Mouse (Mus musculus) testis, postnatal 14 days (tissue): Measurements from ENCODE around the gene Gse1.

Experiments
- DNase-seq: peaks from one replicate; pipeline ENCODE4 v3.0.0; 2021; ENCODE audit warnings: low spot score

Gene Gse1

DNA sequence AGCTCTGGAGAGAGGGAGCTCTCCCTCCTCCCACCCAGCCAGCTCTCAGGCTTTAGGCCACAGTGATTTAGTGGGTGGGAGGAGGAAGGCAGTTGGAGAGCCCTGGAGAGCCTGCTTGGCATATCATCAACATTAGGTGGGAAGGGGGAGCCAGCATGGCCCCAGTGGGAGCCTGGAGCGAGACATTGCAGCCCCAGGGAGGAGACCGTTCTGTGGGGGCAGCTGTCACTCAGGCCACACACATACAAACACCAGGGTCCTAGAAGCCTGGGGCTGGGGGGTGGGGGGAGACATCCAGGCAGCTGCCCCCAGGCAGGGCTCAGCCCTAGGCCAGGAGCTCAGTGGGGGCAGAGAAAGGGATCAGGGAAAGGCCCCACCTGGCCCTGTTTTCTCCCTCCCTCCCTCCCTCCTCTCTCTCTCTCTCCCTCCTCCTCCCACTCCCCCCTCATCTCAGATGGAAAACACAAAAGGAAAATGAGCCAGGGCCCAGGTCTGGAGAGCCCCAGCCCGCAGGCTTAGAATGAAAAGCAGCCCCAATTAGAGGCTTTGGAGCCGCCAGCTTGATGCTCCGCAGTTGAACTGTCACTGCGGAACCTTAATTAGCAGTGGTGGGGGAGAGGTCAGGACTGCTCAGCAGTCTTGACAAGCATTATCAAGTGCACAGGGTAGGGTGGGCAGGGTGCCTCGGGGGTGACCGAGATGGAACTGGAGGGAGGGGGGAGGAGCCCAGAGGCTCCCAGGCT lies 197.1 kb downstream of the Gse1 start:
- DNase-seq, result no peak

DNA sequence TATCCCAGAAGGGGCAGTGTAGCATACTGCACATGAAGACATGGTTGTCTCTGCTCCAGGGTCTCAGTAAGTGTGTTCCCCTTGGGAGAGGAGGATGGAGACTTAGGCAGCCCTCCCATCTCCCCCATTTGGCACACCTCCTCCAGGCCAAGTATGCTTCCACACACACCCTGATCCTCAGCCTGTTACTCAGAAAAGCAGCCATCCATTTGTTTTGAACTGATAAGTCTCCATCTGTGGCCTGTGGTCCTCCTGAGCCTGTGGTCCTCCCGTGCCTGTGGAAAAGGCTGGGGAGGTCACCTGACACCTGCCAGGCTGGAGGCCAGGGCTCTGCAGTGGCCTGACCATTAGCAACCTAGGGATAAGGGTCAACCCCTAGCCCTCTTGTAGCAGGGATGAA lies 197.8 kb downstream of the Gse1 start:
- no peak for DNase-seq

GRCm38 (mm10) chr8:120426622-120427385 lies 198.5 kb downstream of the Gse1 start:
- DNase-seq, result no peak

- no peak for DNase-seq
These were observed 200.2 kb downstream of the Gse1 start for GRCm38 (mm10) chr8:120428492-120428891.

DNA sequence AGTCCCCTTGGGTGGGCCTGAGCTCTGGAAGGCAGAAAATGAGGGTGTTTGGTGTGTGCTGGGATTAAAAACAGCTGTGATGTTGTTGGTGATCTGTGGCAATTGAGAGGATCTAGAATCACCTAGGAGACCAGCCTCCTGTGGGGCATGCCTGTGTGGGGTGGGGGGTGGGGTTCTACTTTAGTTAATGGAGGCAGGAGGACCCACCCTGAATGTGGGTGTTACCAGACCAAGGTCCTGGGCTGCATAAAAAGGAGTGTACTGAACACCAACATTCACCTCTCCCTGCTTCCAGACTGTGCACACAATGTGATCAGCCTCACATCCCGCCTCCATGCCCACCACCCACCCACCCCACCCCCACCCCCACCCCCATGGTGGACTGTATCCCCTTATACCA lies 200.9 kb downstream of the Gse1 start:
- DNase-seq, result no peak

GRCm38 (mm10) chr8:120431042-120431441 lies 202.8 kb downstream of the Gse1 start:
- DNase-seq, result no peak

GRCm38 (mm10) chr8:120432438-120432837 lies 204.2 kb downstream of the Gse1 start:
- no peak for DNase-seq

DNA sequence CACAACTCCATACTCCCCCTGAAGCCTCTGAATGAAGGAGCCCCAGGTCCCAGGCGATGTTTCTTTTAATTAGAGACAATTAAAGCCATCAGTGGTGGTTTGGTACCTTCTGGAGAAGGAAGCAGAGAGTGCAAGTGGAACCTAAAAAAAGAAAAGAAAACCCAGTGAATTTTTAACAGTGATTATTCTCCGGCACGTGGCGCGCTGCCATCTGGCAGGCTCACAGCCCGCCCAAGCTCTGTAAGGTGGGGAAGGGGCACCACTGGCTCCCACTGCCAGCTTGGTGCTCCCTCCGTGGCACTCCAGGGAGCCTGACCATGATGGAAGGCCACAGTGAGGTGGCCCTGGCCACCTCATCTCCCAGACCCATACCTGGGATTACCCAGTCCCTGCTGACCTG lies 204.9 kb downstream of the Gse1 start:
- DNase-seq, result no peak

DNA sequence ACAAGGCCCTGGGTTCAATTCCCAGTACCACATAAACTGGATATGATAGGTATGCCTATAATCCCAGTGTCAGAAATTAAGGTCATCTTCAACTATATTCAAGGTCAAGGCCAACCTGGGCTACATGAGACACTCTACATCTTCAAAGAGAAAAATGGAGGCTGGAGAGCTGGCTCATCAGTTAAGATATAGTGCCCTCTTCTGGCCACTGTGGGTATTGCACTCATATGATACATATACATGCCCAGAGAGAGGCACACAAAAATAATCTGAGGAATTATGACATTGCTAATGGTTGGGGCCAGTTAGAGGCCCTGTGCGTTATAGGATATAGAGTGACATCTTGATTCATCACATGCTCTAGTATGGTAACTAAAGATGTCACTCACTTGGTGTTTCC lies 205.5 kb downstream of the Gse1 start:
- no peak for DNase-seq

DNA sequence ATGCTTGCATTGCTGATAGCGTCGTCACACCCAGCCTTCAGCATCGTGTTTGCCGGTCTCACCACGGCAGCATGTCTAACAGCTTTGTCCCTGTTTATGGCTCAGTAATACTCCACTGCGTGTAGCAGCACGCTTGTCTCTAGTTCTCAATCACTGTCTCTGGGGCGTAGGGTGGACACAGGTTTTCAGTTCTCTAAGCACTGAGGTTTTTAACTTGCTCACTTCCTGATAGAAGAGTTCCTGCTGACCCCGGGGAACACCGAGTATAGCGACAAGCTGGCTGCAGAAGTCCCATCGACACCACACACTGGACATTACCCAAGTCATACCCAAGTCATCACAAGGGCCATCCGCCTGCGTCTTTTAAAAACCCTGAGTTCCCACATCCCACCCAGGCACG lies 207.5 kb downstream of the Gse1 start:
- no peak for DNase-seq

GRCm38 (mm10) chr8:120436491-120437030 lies 208.3 kb downstream of the Gse1 start:
- no peak for DNase-seq

DNA sequence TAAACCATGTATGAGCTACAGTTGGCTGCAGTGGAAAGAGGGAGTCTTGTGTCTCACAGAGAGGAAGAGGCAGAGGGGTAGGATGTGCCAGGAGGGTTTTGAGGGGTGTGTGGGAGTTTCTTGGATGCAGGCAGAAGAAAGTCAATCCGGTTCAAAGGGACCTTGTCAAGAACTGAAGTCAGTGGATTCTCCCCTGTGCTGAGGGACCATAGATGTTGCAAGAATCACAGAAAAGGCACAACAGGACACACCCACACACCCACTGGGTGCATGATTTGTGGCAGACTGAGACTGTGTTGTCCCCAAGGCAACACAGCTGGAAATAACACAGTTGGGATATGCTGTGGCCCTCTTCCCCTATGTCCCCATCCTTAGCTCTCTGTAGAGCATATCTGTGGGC lies 209.0 kb downstream of the Gse1 start:
- no peak for DNase-seq

GRCm38 (mm10) chr8:120437666-120438395 lies 209.6 kb downstream of the Gse1 start:
- DNase-seq, result peak; percentile 38

DNA sequence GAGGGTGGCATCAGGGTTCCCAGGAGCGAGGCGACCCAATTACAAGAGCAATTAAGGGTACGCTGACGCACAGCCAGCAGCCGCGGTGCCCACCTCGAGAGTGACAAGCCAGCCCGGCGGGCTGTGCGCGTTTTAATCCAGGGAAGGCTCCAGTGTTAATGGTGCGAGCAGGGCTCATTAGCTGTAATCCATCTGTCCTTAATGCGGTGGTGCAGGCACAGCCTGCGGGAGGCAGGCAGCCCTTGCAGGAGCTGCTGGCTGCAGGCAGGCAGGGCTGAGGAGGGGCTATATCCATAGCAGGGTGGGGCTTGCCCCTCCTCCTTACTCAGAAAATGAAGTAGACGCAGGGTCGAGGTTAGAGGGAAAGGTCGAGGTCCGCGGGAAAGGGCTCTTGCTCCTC lies 211.1 kb downstream of the Gse1 start:
- no peak for DNase-seq

DNA sequence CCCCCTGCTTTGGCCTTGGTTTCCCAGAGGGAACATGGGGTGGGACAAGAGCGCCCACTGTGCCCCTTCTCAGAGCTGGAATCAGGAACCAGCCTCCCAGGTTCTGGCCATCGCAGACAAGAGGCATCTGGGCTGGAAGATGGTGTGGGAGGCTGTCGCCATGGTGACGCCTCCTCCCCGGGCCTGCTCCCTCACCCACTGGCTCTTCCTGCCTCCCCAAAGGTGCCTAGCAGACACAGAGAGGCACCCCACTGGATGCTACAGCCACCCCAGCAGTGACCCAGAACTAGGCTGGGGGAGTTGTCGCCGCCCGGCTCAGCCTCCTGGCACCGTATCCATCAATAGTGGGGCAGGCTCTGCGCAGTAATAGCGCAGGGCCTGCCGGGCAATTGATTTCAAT lies 212.5 kb downstream of the Gse1 start:
- DNase-seq, result no peak

DNA sequence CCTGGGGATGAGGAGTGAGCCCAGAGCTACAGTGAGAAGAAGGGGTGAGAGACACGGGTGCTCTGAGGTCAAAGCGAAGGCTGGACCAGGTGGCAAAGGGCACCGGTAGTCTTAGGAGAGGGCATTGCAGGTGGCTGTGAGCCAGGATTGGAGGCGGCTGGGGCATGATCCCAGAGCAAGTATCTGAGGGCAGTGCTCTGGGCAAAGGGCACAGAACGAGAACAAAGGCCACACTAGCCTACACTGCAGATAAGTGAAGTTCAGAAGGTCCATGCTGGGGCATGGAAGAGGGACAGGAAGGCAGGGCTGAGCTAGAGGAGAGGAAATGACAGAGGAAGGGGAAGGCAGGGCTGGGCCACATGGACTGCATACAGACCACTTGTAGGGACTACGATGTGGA lies 213.4 kb downstream of the Gse1 start:
- DNase-seq, result no peak

GRCm38 (mm10) chr8:120442306-120443003 lies 214.2 kb downstream of the Gse1 start:
- no peak for DNase-seq

- DNase-seq, result no peak
These were observed 217.0 kb downstream of the Gse1 start for GRCm38 (mm10) chr8:120445249-120445648.

DNA sequence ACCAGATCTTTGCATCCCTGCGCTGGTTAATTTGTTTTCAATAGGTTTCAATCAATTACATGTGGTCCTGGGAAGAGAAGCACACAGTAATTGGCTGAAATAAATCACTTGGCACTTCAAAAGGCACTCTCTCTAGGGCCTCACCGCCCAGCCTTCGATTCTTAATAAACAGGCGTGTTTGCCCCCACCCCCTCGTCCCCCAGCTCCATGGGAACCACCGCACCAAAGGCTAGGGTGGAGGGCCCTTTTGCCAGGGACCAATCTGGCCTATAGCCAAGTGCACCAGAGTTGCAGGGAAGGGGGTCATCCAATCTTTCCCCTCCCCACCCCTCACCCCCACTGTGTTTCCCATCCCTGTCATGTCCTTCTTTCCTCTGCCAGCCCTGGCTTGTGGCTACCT lies 219.9 kb downstream of the Gse1 start:
- no peak for DNase-seq

DNA sequence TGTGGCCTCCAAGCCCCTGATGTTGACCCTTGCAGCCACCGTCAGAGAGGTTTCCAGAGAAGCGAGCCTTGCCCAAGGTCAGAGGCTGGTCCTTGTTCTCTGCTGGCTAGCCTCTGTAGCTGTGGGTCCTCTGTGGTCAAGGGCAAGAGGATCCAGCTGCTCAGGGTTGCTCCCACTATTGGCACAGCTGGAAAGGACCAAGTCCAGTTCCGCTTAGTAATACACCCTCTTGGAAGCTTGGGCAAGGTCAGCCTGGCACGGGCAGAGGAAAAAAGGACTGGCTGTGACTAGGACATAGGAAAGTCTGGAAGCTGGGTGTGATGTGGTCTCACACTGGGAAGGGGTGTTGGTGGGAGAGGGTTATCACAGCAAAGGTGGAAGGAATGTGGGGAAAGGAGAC lies 220.9 kb downstream of the Gse1 start:
- DNase-seq, result no peak

DNA sequence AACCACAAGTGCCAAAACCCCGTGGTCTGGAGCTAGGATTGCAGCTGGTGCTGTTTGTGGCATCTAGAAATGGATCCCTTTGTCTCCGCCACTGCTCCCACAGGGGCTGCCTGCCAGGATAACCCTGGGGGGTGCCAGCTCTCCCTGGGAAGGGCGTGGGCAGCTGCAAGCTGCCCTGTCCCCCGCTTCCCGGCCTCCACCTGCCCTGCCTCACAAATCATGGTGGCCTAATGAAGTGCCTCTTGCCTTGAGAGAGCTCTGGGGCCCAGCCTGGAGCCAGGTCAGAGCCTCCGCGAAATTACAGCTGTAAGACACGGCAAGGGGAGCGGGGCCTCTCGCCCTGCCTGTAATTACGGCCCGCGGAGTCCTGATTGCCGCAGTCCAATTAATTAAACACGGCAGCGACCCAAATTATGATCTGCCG lies 221.4 kb downstream of the Gse1 start:
- DNase-seq, result no peak

DNA sequence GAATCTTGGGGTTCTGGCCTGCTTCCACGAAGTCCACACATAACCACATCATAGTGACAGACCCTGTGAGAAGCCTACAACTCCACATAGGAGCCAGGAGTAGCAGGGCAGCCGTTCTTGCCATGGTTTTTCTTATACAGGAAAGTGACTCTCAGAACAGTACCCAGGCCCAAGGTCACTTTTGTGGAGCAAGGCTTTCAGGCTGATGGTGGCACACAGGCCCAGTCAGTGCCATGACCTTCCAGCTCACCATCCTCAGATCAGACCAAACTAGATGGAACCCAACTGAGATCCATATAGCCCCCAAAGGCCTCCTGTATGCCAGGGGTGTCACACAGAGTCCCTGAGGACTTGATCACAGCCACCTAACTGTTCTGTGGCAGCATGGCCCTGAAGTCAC lies 223.9 kb downstream of the Gse1 start:
- no peak for DNase-seq
